Mouse (Mus musculus): ENCODE measurements at regions not wholly inside any gene's neighbourhood (a gene's known extent, or its start where the extent isn't known, plus 50 kb on each side); places are given as distances from the start of the nearest gene placed in this dataset.

GRCm38 (mm10) chr6:66224164-66224903 lies 271.9 kb downstream of the 4930544G11Rik start:
- no peak for DNase-seq (ENCODE audit: extremely low read depth, low read depth, low spot score)

GRCm38 (mm10) chr6:66236368-66236767 lies 284.0 kb downstream of the 4930544G11Rik start:
- no peak for DNase-seq (ENCODE audit: extremely low read depth, low read depth, low spot score)

GRCm38 (mm10) chr6:66255378-66255777 lies 279.8 kb upstream of the Mad2l1 start:
- DNase-seq (ENCODE audit: extremely low read depth, low read depth, low spot score), result no peak

- DNase-seq (ENCODE audit: extremely low read depth, low read depth, low spot score), result no peak
Observed at GRCm38 (mm10) chr6:66263429-66263828, 271.8 kb upstream of the Mad2l1 start.

- DNase-seq (ENCODE audit: extremely low read depth, low read depth, low spot score), result no peak
Observed at GRCm38 (mm10) chr6:66263918-66264317, 271.3 kb upstream of the Mad2l1 start.

- no peak for DNase-seq (ENCODE audit: extremely low read depth, low read depth, low spot score)
Observed at GRCm38 (mm10) chr6:66268427-66268826, 266.8 kb upstream of the Mad2l1 start.

- DNase-seq (ENCODE audit: extremely low read depth, low read depth, low spot score), result no peak
Observed at GRCm38 (mm10) chr6:66271414-66272206, 263.6 kb upstream of the Mad2l1 start.

- DNase-seq (ENCODE audit: extremely low read depth, low read depth, low spot score), result no peak
Observed at GRCm38 (mm10) chr6:66272216-66272615, 263.0 kb upstream of the Mad2l1 start.

- no peak for DNase-seq (ENCODE audit: extremely low read depth, low read depth, low spot score)
Observed at GRCm38 (mm10) chr6:66274737-66275136, 260.5 kb upstream of the Mad2l1 start.

- DNase-seq (ENCODE audit: extremely low read depth, low read depth, low spot score), result no peak
Observed at GRCm38 (mm10) chr6:66280701-66281100, 254.5 kb upstream of the Mad2l1 start.

- no peak for DNase-seq (ENCODE audit: extremely low read depth, low read depth, low spot score)
Observed at GRCm38 (mm10) chr6:66282566-66283115, 252.5 kb upstream of the Mad2l1 start.

GRCm38 (mm10) chr6:66283521-66283920 lies 251.7 kb upstream of the Mad2l1 start:
- no peak for DNase-seq (ENCODE audit: extremely low read depth, low read depth, low spot score)

- DNase-seq (ENCODE audit: extremely low read depth, low read depth, low spot score), result no peak
Observed at GRCm38 (mm10) chr6:66287607-66288006, 247.6 kb upstream of the Mad2l1 start.

GRCm38 (mm10) chr6:66289196-66289595 lies 246.0 kb upstream of the Mad2l1 start:
- DNase-seq (ENCODE audit: extremely low read depth, low read depth, low spot score), result no peak

GRCm38 (mm10) chr6:66291576-66291975 lies 243.6 kb upstream of the Mad2l1 start:
- no peak for DNase-seq (ENCODE audit: extremely low read depth, low read depth, low spot score)

- DNase-seq (ENCODE audit: extremely low read depth, low read depth, low spot score), result no peak
Observed at GRCm38 (mm10) chr6:66298056-66298455, 237.1 kb upstream of the Mad2l1 start.

GRCm38 (mm10) chr6:66300189-66300588 lies 235.0 kb upstream of the Mad2l1 start:
- no peak for DNase-seq (ENCODE audit: extremely low read depth, low read depth, low spot score)

GRCm38 (mm10) chr6:66344848-66345247 lies 190.3 kb upstream of the Mad2l1 start:
- DNase-seq (ENCODE audit: extremely low read depth, low read depth, low spot score), result no peak

GRCm38 (mm10) chr6:66347356-66347755 lies 187.8 kb upstream of the Mad2l1 start:
- DNase-seq (ENCODE audit: extremely low read depth, low read depth, low spot score), result no peak

- DNase-seq (ENCODE audit: extremely low read depth, low read depth, low spot score), result no peak
Observed at GRCm38 (mm10) chr6:66361130-66361529, 174.1 kb upstream of the Mad2l1 start.

- DNase-seq (ENCODE audit: extremely low read depth, low read depth, low spot score), result no peak
Observed at GRCm38 (mm10) chr6:66367263-66367662, 167.9 kb upstream of the Mad2l1 start.
